Mouse (Mus musculus) 416B (cell line): Measurements from ENCODE around the gene Phc2.

Experiments used
- DNase-seq: peaks from one replicate; pipeline ENCODE4 v3.0.0; 2011; ENCODE audit warnings: low read depth

The Phc2 gene

GRCm38 (mm10) chr4:128784950-128785631 lies 130.6 kb downstream of the Phc2 start:
- no peak for DNase-seq

GRCm38 (mm10) chr4:128785921-128786654 lies 131.6 kb downstream of the Phc2 start:
- DNase-seq, result no peak

GRCm38 (mm10) chr4:128787023-128787939 lies 132.8 kb downstream of the Phc2 start:
- DNase-seq, result no peak

- no peak for DNase-seq
Observed at GRCm38 (mm10) chr4:128788108-128788507, 133.6 kb downstream of the Phc2 start.

GRCm38 (mm10) chr4:128789646-128790045 lies 135.1 kb downstream of the Phc2 start:
- DNase-seq, result no peak

GRCm38 (mm10) chr4:128793710-128794109 lies 139.2 kb downstream of the Phc2 start:
- DNase-seq, result peak; percentile 71

- no peak for DNase-seq
Observed at GRCm38 (mm10) chr4:128794198-128794597, 139.7 kb downstream of the Phc2 start.

- DNase-seq, result no peak
Observed at GRCm38 (mm10) chr4:128795596-128795995, 141.1 kb downstream of the Phc2 start.

- no peak for DNase-seq
Observed at GRCm38 (mm10) chr4:128796788-128797187, 142.3 kb downstream of the Phc2 start.

- DNase-seq, result no peak
Observed at GRCm38 (mm10) chr4:128801675-128802465, 147.4 kb downstream of the Phc2 start.
